Mouse (Mus musculus) left cerebral cortex, postnatal 4 days (tissue): Measurements from ENCODE around the gene Prkcq. TPM values are rescaled to one million over a fixed set of nuclear protein-coding genes. Genes with fewer than 3 reads are reported as not detected.
"Not testable (repeated sequence)": the region's sequence is repeated elsewhere in the genome, so short reads cannot be mapped to it uniquely, and the experiment has no call there.

Experiments
- DNase-seq: peaks from one replicate; pipeline ENCODE4 v3.0.0-alpha.2; 2022
- intact Hi-C: fragments of 180-260 bp; cut with DNase I; formaldehyde crosslinking; loops from one replicate; pipeline ENCODE4 v1.15.1; 2025
- total RNA-seq, 2 experiments: library from RNA; stranded (reverse); gene quantifications; 2 replicates each; pipeline ENCODE4 v1.2.3; 2021

Gene Prkcq
- total RNA-seq, 2 experiments from 2014 or later: 6.6 to 7.0 TPM

DNA sequence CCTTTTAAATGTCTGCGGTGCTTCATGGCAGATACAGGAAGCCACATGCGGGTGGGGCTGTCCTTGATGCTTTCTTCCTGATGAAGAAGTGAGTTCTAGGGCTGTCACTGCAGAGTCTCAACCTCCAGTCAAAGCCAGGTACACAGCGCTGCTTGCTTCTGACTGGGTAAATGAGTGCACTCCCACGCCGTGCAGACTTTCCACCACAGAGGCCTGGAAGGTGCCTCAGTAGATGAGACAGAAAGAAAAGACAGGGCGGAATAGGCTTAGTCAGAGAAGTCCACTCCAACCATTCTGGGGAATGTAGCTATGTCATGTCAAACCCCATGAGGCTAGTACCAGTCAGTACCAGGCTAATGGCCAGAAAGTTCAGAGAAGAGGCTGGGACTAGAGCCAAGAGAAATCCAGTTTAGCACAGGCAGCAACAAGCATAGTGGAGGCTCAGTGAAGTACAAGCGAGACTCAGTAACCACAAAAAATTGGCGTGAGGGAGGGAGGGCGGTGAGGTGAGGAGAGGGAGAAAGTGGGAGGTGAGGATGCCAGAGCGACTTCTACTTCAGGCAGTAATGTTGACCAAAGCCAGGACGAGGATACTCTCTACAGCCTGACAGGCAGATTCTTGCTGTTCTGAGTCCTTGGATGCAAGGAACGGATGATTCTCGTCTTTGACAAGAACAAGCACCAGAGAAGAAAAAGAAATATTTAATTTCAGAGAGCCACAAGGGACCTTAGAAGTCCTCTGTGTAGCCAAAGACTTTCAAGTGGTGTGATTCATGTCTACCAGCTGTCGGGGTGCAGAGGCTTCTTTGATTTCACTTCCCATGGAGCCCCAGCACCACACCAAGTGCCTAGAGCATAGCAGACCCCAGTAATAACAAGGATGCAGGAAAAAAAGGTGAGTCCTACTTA, 167.3 kb downstream of the Prkcq start:
- intact Hi-C loops: no loop called here
- DNase-seq: peak; percentile 32

DNA sequence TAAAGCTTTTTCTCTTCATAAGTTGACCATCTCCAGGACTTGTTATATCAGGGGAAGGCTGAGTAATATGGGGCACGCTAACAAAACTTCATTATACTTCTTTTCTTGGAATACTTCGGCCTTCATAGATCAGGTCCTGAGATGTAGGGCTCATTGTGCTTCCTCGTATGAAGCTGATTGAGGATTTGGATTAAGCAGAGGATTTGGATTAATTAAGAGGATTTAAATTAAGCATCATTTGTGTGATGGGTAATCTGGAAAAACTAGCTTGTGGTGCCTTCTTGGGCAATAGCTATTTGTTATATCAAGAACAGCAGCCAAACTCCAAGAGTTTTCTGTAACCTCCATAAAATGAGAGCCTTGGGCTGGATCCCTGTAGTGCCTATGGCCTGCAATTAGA, 172.8 kb downstream of the Prkcq start:
- intact Hi-C loops: no loop called here
- DNase-seq: no peak

DNA sequence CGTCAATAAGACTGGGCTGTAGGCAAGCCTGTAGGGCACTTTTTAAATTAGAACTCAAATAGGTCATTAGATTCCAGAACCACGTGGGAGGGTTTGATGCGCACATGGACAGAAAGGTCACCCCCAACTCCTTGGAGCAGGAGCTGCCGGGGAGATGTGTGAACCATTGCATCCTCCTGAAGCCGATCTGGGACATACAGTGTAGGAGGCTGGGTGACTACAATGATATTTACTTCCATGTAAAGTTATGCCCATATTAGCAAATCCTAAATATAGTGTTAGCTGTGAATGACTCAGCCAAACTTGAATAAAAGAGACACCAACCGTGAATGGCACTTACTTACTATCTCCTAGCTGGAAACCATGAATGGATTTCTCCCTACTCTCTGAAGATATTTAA, 174.5 kb downstream of the Prkcq start:
- intact Hi-C loops, DNase-seq: not testable (repeated sequence)

DNA sequence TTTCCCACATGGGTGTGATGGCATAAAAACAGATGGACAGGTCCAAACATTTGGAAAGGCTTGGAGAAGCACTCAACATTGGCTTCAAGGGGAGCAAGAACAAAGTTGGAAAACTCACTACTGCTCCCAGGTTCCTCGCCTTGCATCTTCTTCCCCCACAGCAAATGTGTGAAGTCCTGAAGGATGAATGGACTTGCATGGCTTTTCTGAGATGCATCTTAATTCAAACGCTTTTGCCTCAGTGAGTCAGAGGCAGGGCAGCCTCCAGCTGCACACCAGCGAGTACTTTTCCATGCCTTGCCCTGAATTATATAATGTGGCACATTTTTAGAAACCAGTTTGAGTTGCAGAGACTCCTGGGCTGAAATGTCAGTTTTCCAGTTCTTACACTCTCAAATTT, 175.9 kb downstream of the Prkcq start:
- DNase-seq: no peak

More for the DNA sequence above, 175.9 kb downstream of the Prkcq start:
- intact Hi-C loops: no loop called here
